Comparison of ENCODE assay signal across 23 mouse cellular contexts in genomic region chr16:10675612-10676011, GRCm38 (mm10).
A peak's percentile ranks its signal among the peaks of the same experiment; 100 is the strongest.
DNase-seq lines count a peak whose midpoint lies in the region; ATAC-seq and TF ChIP-seq lines count a peak whose summit lies in the region.
"Had no signal": no experiment of that assay in that cellular context is flagged by ENCODE, and none has a peak within 500 bp of the region (broad histone marks: within the 10 kb centered on the region; RNA-seq: fewer than 3 reads in every experiment).

No protein-coding gene starts in this region.

- H3K79me2 ChIP-seq in liver, adult 2 months (ENCODE audit: control insufficient read depth, insufficient read depth, low read length) = no peaks in the 10 kb centered on the region

- H3K4me2 ChIP-seq in intestine, embryonic 15.5 days (replicated peaks) = no peak overlapping the region
- no peak overlapping the region for H3K4me2 ChIP-seq in liver, embryonic 16.5 days (ENCODE audit: low read depth, low read length)
- H3K4me2 ChIP-seq in hindbrain, postnatal 0 days (ENCODE audit: low read depth, low read length) = no peak overlapping the region
- H3K4me2 ChIP-seq: embryonic facial prominence, embryonic 13.5 days; forebrain, embryonic 12.5 days; hindbrain, embryonic 13.5 days; midbrain, embryonic 12.5 days had no signal

- peaks cover 12% of the 10 kb centered on the region for H3K4me1 ChIP-seq in liver, adult 2 months (ENCODE audit: control insufficient read depth, insufficient read depth, low read length)
- H3K4me1 ChIP-seq in intestine, embryonic 15.5 days (replicated peaks) = peaks cover 20% of the 10 kb centered on the region
- peaks cover 14% of the 10 kb centered on the region for H3K4me1 ChIP-seq in liver, embryonic 16.5 days (ENCODE audit: control insufficient read depth, low read depth, low read length)
- no peaks in the 10 kb centered on the region for H3K4me1 ChIP-seq in hindbrain, postnatal 0 days (ENCODE audit: insufficient read depth, low read length)
- H3K4me1 ChIP-seq: forebrain, embryonic 12.5 days; hindbrain, embryonic 13.5 days; midbrain, embryonic 12.5 days had no signal

- no peaks in the 10 kb centered on the region for H3K36me3 ChIP-seq in liver, adult 2 months (ENCODE audit: control insufficient read depth, insufficient read depth, low read length)
- no peaks in the 10 kb centered on the region for H3K36me3 ChIP-seq in intestine, embryonic 15.5 days
- no peaks in the 10 kb centered on the region for H3K36me3 ChIP-seq in liver, embryonic 16.5 days (ENCODE audit: control insufficient read depth, insufficient read depth)
- no peaks in the 10 kb centered on the region for H3K36me3 ChIP-seq in hindbrain, postnatal 0 days (ENCODE audit: insufficient read depth, low read length)
- H3K36me3 ChIP-seq: embryonic facial prominence, embryonic 13.5 days; forebrain, embryonic 12.5 days; hindbrain, embryonic 13.5 days; limb, embryonic 10.5 days; midbrain, embryonic 12.5 days had no signal

- no peak overlapping the region for H3K9ac ChIP-seq in liver, adult 2 months (ENCODE audit: low read depth, low read length)
- H3K9ac ChIP-seq in intestine, embryonic 15.5 days = no peak overlapping the region
- H3K9ac ChIP-seq in liver, embryonic 16.5 days (ENCODE audit: low read depth, low read length) = no peak overlapping the region
- H3K9ac ChIP-seq in hindbrain, postnatal 0 days (replicated peaks; ENCODE audit: low read length) = no peak overlapping the region
- H3K9ac ChIP-seq: embryonic facial prominence, embryonic 13.5 days; forebrain, embryonic 12.5 days; hindbrain, embryonic 13.5 days; midbrain, embryonic 12.5 days had no signal

- peak; percentile 84 for ATAC-seq in intestine, embryonic 15.5 days
- ATAC-seq in liver, embryonic 16.5 days (ENCODE audit: low read depth) = peak; percentile 50
- ATAC-seq in hindbrain, postnatal 0 days = no peak
- ATAC-seq: inflammation-experienced regulatory T-cells, adult 6 months had no signal

- 19% methylated on average over 1 of the region's 1 CpGs for WGBS in liver, adult 2 months
- 53% methylated on average over 1 of the region's 1 CpGs for WGBS in intestine, embryonic 15.5 days
- WGBS in liver, embryonic 16.5 days (ENCODE audit: insufficient replicate concordance) = 47% methylated on average over 1 of the region's 1 CpGs
- WGBS in hindbrain, postnatal 0 days = 62% methylated on average over 1 of the region's 1 CpGs

- no peaks in the 10 kb centered on the region for H3K9me3 ChIP-seq in intestine, embryonic 15.5 days
- no peaks in the 10 kb centered on the region for H3K9me3 ChIP-seq in liver, embryonic 16.5 days (replicated peaks; ENCODE audit: control insufficient read depth, low read length)
- no peaks in the 10 kb centered on the region for H3K9me3 ChIP-seq in hindbrain, postnatal 0 days (ENCODE audit: low read length)
- H3K9me3 ChIP-seq: embryonic facial prominence, embryonic 13.5 days; forebrain, embryonic 12.5 days; hindbrain, embryonic 13.5 days; limb, embryonic 10.5 days; midbrain, embryonic 12.5 days had no signal

- no peaks in the 10 kb centered on the region for H3K27me3 ChIP-seq in liver, adult 2 months (ENCODE audit: control insufficient read depth, insufficient read depth, low read length)
- no peaks in the 10 kb centered on the region for H3K27me3 ChIP-seq in intestine, embryonic 15.5 days (replicated peaks)
- no peaks in the 10 kb centered on the region for H3K27me3 ChIP-seq in liver, embryonic 16.5 days (ENCODE audit: control insufficient read depth, insufficient read depth, low read depth, low read length)
- H3K27me3 ChIP-seq in hindbrain, postnatal 0 days (ENCODE audit: insufficient read depth, low read length) = no peaks in the 10 kb centered on the region
- H3K27me3 ChIP-seq: embryonic facial prominence, embryonic 13.5 days; forebrain, embryonic 12.5 days; hindbrain, embryonic 13.5 days; midbrain, embryonic 12.5 days had no signal

- no peak overlapping the region for H3K27ac ChIP-seq in liver, adult 2 months (replicated peaks; ENCODE audit: insufficient read depth, low read depth, low read length)
- no peak overlapping the region for H3K27ac ChIP-seq in intestine, embryonic 15.5 days
- peak overlapping the region; percentile 85; the same call in 1 of the 2 replicates for H3K27ac ChIP-seq in liver, embryonic 16.5 days (ENCODE audit: low read length)
- H3K27ac ChIP-seq in hindbrain, postnatal 0 days = no peak overlapping the region
- H3K27ac ChIP-seq: embryonic facial prominence, embryonic 13.5 days; forebrain, embryonic 12.5 days; hindbrain, embryonic 13.5 days; left cerebral cortex, adult 2 months; limb, embryonic 10.5 days; midbrain, embryonic 12.5 days had no signal

- no peak overlapping the region for H3K4me3 ChIP-seq in liver, adult 2 months (ENCODE audit: insufficient read depth, low read depth, low read length)
- H3K4me3 ChIP-seq in intestine, embryonic 15.5 days (replicated peaks) = no peak overlapping the region
- H3K4me3 ChIP-seq in liver, embryonic 16.5 days (ENCODE audit: low read depth, low read length) = no peak overlapping the region
- no peak overlapping the region for H3K4me3 ChIP-seq in hindbrain, postnatal 0 days (ENCODE audit: low read length)
- H3K4me3 ChIP-seq: embryonic facial prominence, embryonic 13.5 days; erythroblast, embryonic 14.5 days; forebrain, embryonic 12.5 days; hindbrain, embryonic 13.5 days; left cerebral cortex, adult 2 months; limb, embryonic 10.5 days; midbrain, embryonic 12.5 days had no signal

- peak; percentile 79 for DNase-seq in liver, adult 2 months (ENCODE audit: extremely low read depth, low read depth, low spot score)
- no peak for DNase-seq in liver
- no peak for DNase-seq in cerebellum, postnatal 4 days (ENCODE audit: low spot score in 2 of 2)
- no peak for DNase-seq in heart, adult 18-20 months
- no peak for DNase-seq in hindbrain, postnatal 0 days (ENCODE audit: low spot score)
- DNase-seq: adrenal gland, postnatal 14 days; cerebellum, adult 2 months; cerebellum, postnatal 25 days; embryo, embryonic 11 days; gastrocnemius, postnatal 36 days; heart, postnatal 36 days; lung, adult 18-20 months; lung, postnatal 14 days had no signal

- no peak for TF ChIP-seq POLR2A in liver, adult 2 months (IDR thresholded peaks at IDR 0.05; ENCODE audit: extremely low read depth, insufficient read depth, low read length)

- no peak for TF ChIP-seq CTCF in liver, adult 2 months (IDR thresholded peaks at IDR 0.05; ENCODE audit: low read depth, low read length)
- no peak for TF ChIP-seq CTCF in hindbrain, postnatal 0 days (IDR thresholded peaks at IDR 0.05; ENCODE audit: low read depth)
